Mouse (Mus musculus): ENCODE measurements around the gene Yap1. TPM values are rescaled to one million over a fixed set of nuclear protein-coding genes. Genes with fewer than 3 reads are reported as not detected.
A peak's percentile ranks its signal among the peaks of the same experiment; 100 is the strongest.

Gene Yap1
- polyA plus RNA-seq, 1 experiment, result 12.5 TPM

GRCm38 (mm10) chr9:7940075-7940474, 64.3 kb downstream of the Yap1 start:
- no peak for TF ChIP-seq CTCF (IDR thresholded peaks at IDR 0.05; ENCODE audit: extremely low read depth, insufficient read depth, low read length)
- TF ChIP-seq POLR2A (IDR thresholded peaks at IDR 0.05; ENCODE audit: extremely low read depth, insufficient read depth, low read length), result no peak
- Histone ChIP-seq H3K27ac (ENCODE audit: insufficient read depth, low read length) (no peak overlapping the region), H3K4me1 (ENCODE audit: control insufficient read depth, insufficient read depth, low read length) (peaks cover 6% of the 10 kb centered on the region; the same call in 1 of the 2 replicates), H3K4me3 (ENCODE audit: insufficient read depth, low read length) (no peak overlapping the region)

- Histone ChIP-seq H3K4me1 (ENCODE audit: control insufficient read depth, insufficient read depth, low read length) (peaks cover 3% of the 10 kb centered on the region; the same call in 1 of the 2 replicates), H3K27ac (ENCODE audit: insufficient read depth, low read length) (no peak overlapping the region), H3K4me3 (ENCODE audit: insufficient read depth, low read length) (peak overlapping the region; percentile 6; the same call in 1 of the 2 replicates)
- no peak for TF ChIP-seq CTCF (IDR thresholded peaks at IDR 0.05; ENCODE audit: extremely low read depth, insufficient read depth, low read length)
- no peak for TF ChIP-seq POLR2A (IDR thresholded peaks at IDR 0.05; ENCODE audit: extremely low read depth, insufficient read depth, low read length)
Measured at GRCm38 (mm10) chr9:7934419-7934818, 70.0 kb downstream of the Yap1 start.

- H3K4me1 ChIP-seq (ENCODE audit: control insufficient read depth, insufficient read depth, low read length), result 0 out of 2 replicates have a peak, but pooled peaks cover 2% of the 10 kb centered on the region
- TF ChIP-seq CTCF (IDR thresholded peaks at IDR 0.05; ENCODE audit: extremely low read depth, insufficient read depth, low read length), result no peak
- no peak for TF ChIP-seq POLR2A (IDR thresholded peaks at IDR 0.05; ENCODE audit: extremely low read depth, insufficient read depth, low read length)
- H3K4me3 ChIP-seq (ENCODE audit: insufficient read depth, low read length), result no peak overlapping the region
- H3K27ac ChIP-seq (ENCODE audit: insufficient read depth, low read length), result no peak overlapping the region
Measured at GRCm38 (mm10) chr9:7929552-7929951, 74.8 kb downstream of the Yap1 start.

- Histone ChIP-seq H3K27ac (ENCODE audit: insufficient read depth, low read length) (no peak overlapping the region), H3K4me3 (ENCODE audit: insufficient read depth, low read length) (no peak overlapping the region), H3K4me1 (ENCODE audit: control insufficient read depth, insufficient read depth, low read length) (0 out of 2 replicates have a peak, but pooled peaks cover 2% of the 10 kb centered on the region)
- TF ChIP-seq CTCF (IDR thresholded peaks at IDR 0.05; ENCODE audit: extremely low read depth, insufficient read depth, low read length), result no peak
- no peak for TF ChIP-seq POLR2A (IDR thresholded peaks at IDR 0.05; ENCODE audit: extremely low read depth, insufficient read depth, low read length)
Measured at GRCm38 (mm10) chr9:7928866-7929265, 75.5 kb downstream of the Yap1 start.

GRCm38 (mm10) chr9:7928207-7928793, 76.1 kb downstream of the Yap1 start:
- Histone ChIP-seq H3K27ac (ENCODE audit: insufficient read depth, low read length) (no peak overlapping the region), H3K4me1 (ENCODE audit: control insufficient read depth, insufficient read depth, low read length) (0 out of 2 replicates have a peak, but pooled peaks cover 2% of the 10 kb centered on the region), H3K4me3 (ENCODE audit: insufficient read depth, low read length) (no peak overlapping the region)
- TF ChIP-seq CTCF (IDR thresholded peaks at IDR 0.05; ENCODE audit: extremely low read depth, insufficient read depth, low read length) (no peak), POLR2A (IDR thresholded peaks at IDR 0.05; ENCODE audit: extremely low read depth, insufficient read depth, low read length) (no peak)

GRCm38 (mm10) chr9:7914925-7915324, 89.5 kb downstream of the Yap1 start:
- peaks cover 2% of the 10 kb centered on the region; the same call in 1 of the 2 replicates for H3K4me1 ChIP-seq (ENCODE audit: control insufficient read depth, insufficient read depth, low read length)
- H3K4me3 ChIP-seq (ENCODE audit: insufficient read depth, low read length), result 0 out of 2 replicates have a peak overlapping the region, but pooled peaks have one; percentile 14
- no peak for TF ChIP-seq CTCF (IDR thresholded peaks at IDR 0.05; ENCODE audit: extremely low read depth, insufficient read depth, low read length)
- TF ChIP-seq POLR2A (IDR thresholded peaks at IDR 0.05; ENCODE audit: extremely low read depth, insufficient read depth, low read length), result no peak
- H3K27ac ChIP-seq (ENCODE audit: insufficient read depth, low read length), result no peak overlapping the region

- Histone ChIP-seq H3K4me3 (ENCODE audit: insufficient read depth, low read length) (peak overlapping the region; percentile 14), H3K27ac (ENCODE audit: insufficient read depth, low read length) (no peak overlapping the region), H3K4me1 (ENCODE audit: control insufficient read depth, insufficient read depth, low read length) (peaks cover 2% of the 10 kb centered on the region; the same call in 1 of the 2 replicates)
- no peak for TF ChIP-seq CTCF (IDR thresholded peaks at IDR 0.05; ENCODE audit: extremely low read depth, insufficient read depth, low read length)
- TF ChIP-seq POLR2A (IDR thresholded peaks at IDR 0.05; ENCODE audit: extremely low read depth, insufficient read depth, low read length), result peak; percentile 53; the same call in 1 of the 2 replicates
Measured at GRCm38 (mm10) chr9:7914487-7914886, 89.9 kb downstream of the Yap1 start.

- H3K27ac ChIP-seq (ENCODE audit: insufficient read depth, low read length), result no peak overlapping the region
Measured at GRCm38 (mm10) chr9:7913953-7914352, 90.4 kb downstream of the Yap1 start.

GRCm38 (mm10) chr9:7907351-7907985, 96.9 kb downstream of the Yap1 start:
- Histone ChIP-seq H3K4me1 (ENCODE audit: control insufficient read depth, insufficient read depth, low read length) (no peaks in the 10 kb centered on the region), H3K27ac (ENCODE audit: insufficient read depth, low read length) (no peak overlapping the region), H3K4me3 (ENCODE audit: insufficient read depth, low read length) (no peak overlapping the region)
- TF ChIP-seq CTCF (IDR thresholded peaks at IDR 0.05; ENCODE audit: extremely low read depth, insufficient read depth, low read length) (no peak), POLR2A (IDR thresholded peaks at IDR 0.05; ENCODE audit: extremely low read depth, insufficient read depth, low read length) (no peak)

More at GRCm38 (mm10) chr9:7913953-7914352, 90.4 kb downstream of the Yap1 start:
- Histone ChIP-seq H3K4me3 (ENCODE audit: insufficient read depth, low read length) (peak overlapping the region; percentile 14; the same call in 1 of the 2 replicates), H3K4me1 (ENCODE audit: control insufficient read depth, insufficient read depth, low read length) (peaks cover 2% of the 10 kb centered on the region; the same call in 1 of the 2 replicates)
- TF ChIP-seq POLR2A (IDR thresholded peaks at IDR 0.05; ENCODE audit: extremely low read depth, insufficient read depth, low read length), result no peak

- Histone ChIP-seq H3K27ac (ENCODE audit: insufficient read depth, low read length) (no peak overlapping the region), H3K4me3 (ENCODE audit: insufficient read depth, low read length) (no peak overlapping the region), H3K4me1 (ENCODE audit: control insufficient read depth, insufficient read depth, low read length) (no peaks in the 10 kb centered on the region)
- TF ChIP-seq CTCF (IDR thresholded peaks at IDR 0.05; ENCODE audit: extremely low read depth, insufficient read depth, low read length) (no peak), POLR2A (IDR thresholded peaks at IDR 0.05; ENCODE audit: extremely low read depth, insufficient read depth, low read length) (no peak)
Measured at GRCm38 (mm10) chr9:7906564-7906963, 97.8 kb downstream of the Yap1 start.

Data from cortical plate, adult 2 months (tissue).